Mouse (Mus musculus) G1E (cell line): ENCODE results near the gene Arap2.

Source experiments
- CTCF ChIP-seq: IDR thresholded peaks from 2 replicates; pipeline ENCODE4 v1.5.1; 2012; ENCODE audit warnings: low read depth, low read length, inconsistent platforms, mixed read lengths
- GATA1 ChIP-seq: IDR thresholded peaks from 2 replicates; pipeline ENCODE4 v1.6.1; 2012; ENCODE audit warnings: borderline replicate concordance, low read length, inconsistent platforms, mixed read lengths
- POLR2AphosphoS5 ChIP-seq: IDR thresholded peaks from 2 replicates; pipeline ENCODE4 v1.6.1; 2012; ENCODE audit warnings: low read depth, low read length, inconsistent platforms; ENCODE audit not compliant: insufficient replicate concordance
- TAL1 ChIP-seq: conservative IDR thresholded peaks from 2 replicates; pipeline ENCODE4 v1.6.1; 2012; ENCODE audit warnings: low read depth, low read length, inconsistent platforms, mixed read lengths

GRCm38 (mm10) chr5:62663206-62663605 lies 102.8 kb downstream of the Arap2 start:
- TF ChIP-seq CTCF (no peak), GATA1 (no peak), TAL1 (no peak), POLR2AphosphoS5 (no peak)
